Mouse (Mus musculus) ES-E14 (cell line): ENCODE data around the gene Wipf1.

ENCODE experiments used
- CHD2 ChIP-seq: IDR thresholded peaks from 2 replicates; pipeline ENCODE4 v1.6.1; 2014; ENCODE audit warnings: mild to moderate bottlenecking, low read depth, low read length, inconsistent platforms
- HCFC1 ChIP-seq: IDR thresholded peaks from 2 replicates; pipeline ENCODE4 v1.6.1; 2012; ENCODE audit warnings: low read length, inconsistent platforms, borderline replicate concordance; ENCODE audit not compliant: insufficient read depth
- ZC3H11A ChIP-seq: IDR thresholded peaks from 2 replicates; pipeline ENCODE4 v1.6.1; 2012; ENCODE audit warnings: low read depth, mild to moderate bottlenecking, inconsistent platforms, low read length, borderline replicate concordance
- ZNF384 ChIP-seq: IDR thresholded peaks from 2 replicates; pipeline ENCODE4 v1.6.1; 2012; ENCODE audit warnings: low read depth, low read length, inconsistent platforms

GRCm38 (mm10) chr2:73579168-73579567 is 49.6 kb upstream of the Wipf1 start:
- TF ChIP-seq ZNF384 (no peak), HCFC1 (no peak), ZC3H11A (no peak), CHD2 (no peak)
